Mouse (Mus musculus): ENCODE results near the gene Mtx2. TPM values are rescaled to one million over a fixed set of nuclear protein-coding genes. Genes with fewer than 3 reads are reported as not detected.

Gene Mtx2
- total RNA-seq (2021) = 10 to 100 TPM; 46.0 to 50.2 TPM
- long read RNA-seq, experiment 1, transcript Mtx2-201 (10 exons, 2,950 nt) = major isoform, 50 of 57 reads
- long read RNA-seq, experiment 1, partial matches to known transcripts = 0 of 57 reads
- long read RNA-seq, experiment 1, other reads (novel, unspliced or antisense) = 7 of 57 reads
- long read RNA-seq, experiment 2, transcript Mtx2-201 (10 exons, 2,950 nt) = major isoform, 99 of 106 reads
- long read RNA-seq, experiment 2, partial matches to known transcripts = 0 of 106 reads
- long read RNA-seq, experiment 2, other reads (novel, unspliced or antisense) = 7 of 106 reads

GRCm38 (mm10) chr2:74825730-74826430 is at the start of gene Mtx2:
Gene Mtx2, plus strand, starts transcription at chr2:74825803.
- DNase-seq (ENCODE audit: low spot score in 2 of 2) = peak; percentile 70 to 76

GRCm38 (mm10) chr2:74777536-74778275 is 47.9 kb upstream of the Mtx2 start:
- no peak for DNase-seq (ENCODE audit: low spot score in 2 of 2)

GRCm38 (mm10) chr2:74781386-74781785 is 44.2 kb upstream of the Mtx2 start:
- DNase-seq (ENCODE audit: low spot score in 2 of 2) = no peak

- DNase-seq (ENCODE audit: low spot score in 2 of 2) = no peak
Observed at GRCm38 (mm10) chr2:74795531-74795930, 30.1 kb upstream of the Mtx2 start.

GRCm38 (mm10) chr2:74808431-74808830 is 17.2 kb upstream of the Mtx2 start:
- DNase-seq (ENCODE audit: low spot score in 2 of 2) = no peak

- DNase-seq (ENCODE audit: low spot score in 2 of 2) = peak in 1 of 2 experiments; percentile 40
Observed at GRCm38 (mm10) chr2:74822654-74823053, 2.9 kb upstream of the Mtx2 start.

GRCm38 (mm10) chr2:74825371-74825729 is 253 bp upstream of the Mtx2 start:
- no peak for DNase-seq (ENCODE audit: low spot score in 2 of 2)

GRCm38 (mm10) chr2:74846992-74847391 is 21.4 kb downstream of the Mtx2 start:
- no peak for DNase-seq (ENCODE audit: low spot score in 2 of 2)

GRCm38 (mm10) chr2:74847516-74847915 is 21.9 kb downstream of the Mtx2 start:
- no peak for DNase-seq (ENCODE audit: low spot score in 2 of 2)

- DNase-seq (ENCODE audit: low spot score in 2 of 2) = no peak
Observed at GRCm38 (mm10) chr2:74850036-74850435, 24.4 kb downstream of the Mtx2 start.

GRCm38 (mm10) chr2:74862070-74862476 is 36.5 kb downstream of the Mtx2 start:
- no peak for DNase-seq (ENCODE audit: low spot score in 2 of 2)

GRCm38 (mm10) chr2:74865414-74865813 is 39.8 kb downstream of the Mtx2 start:
- no peak for DNase-seq (ENCODE audit: low spot score in 2 of 2)

GRCm38 (mm10) chr2:74874043-74874442 is 48.4 kb downstream of the Mtx2 start:
- DNase-seq (ENCODE audit: low spot score in 2 of 2) = no peak

GRCm38 (mm10) chr2:74884357-74884756 is 58.8 kb downstream of the Mtx2 start:
- no peak for DNase-seq (ENCODE audit: low spot score in 2 of 2)

- no peak for DNase-seq (ENCODE audit: low spot score in 2 of 2)
Observed at GRCm38 (mm10) chr2:74891868-74892267, 66.3 kb downstream of the Mtx2 start.

GRCm38 (mm10) chr2:74892881-74893615 is 67.4 kb downstream of the Mtx2 start:
- no peak for DNase-seq (ENCODE audit: low spot score in 2 of 2)

GRCm38 (mm10) chr2:74894061-74894460 is 68.5 kb downstream of the Mtx2 start:
- DNase-seq (ENCODE audit: low spot score in 2 of 2) = no peak

GRCm38 (mm10) chr2:74899973-74900372 is 74.4 kb downstream of the Mtx2 start:
- no peak for DNase-seq (ENCODE audit: low spot score in 2 of 2)

- no peak for DNase-seq (ENCODE audit: low spot score in 2 of 2)
Observed at GRCm38 (mm10) chr2:74901764-74902295, 76.2 kb downstream of the Mtx2 start.

- no peak for DNase-seq (ENCODE audit: low spot score in 2 of 2)
Observed at GRCm38 (mm10) chr2:74907368-74908291, 82.0 kb downstream of the Mtx2 start.

Data from layer of hippocampus, postnatal 14 days (tissue).